ENCODE assay signal across 8 mouse cellular contexts in genomic region chr11:53254926-53255325, GRCm38 (mm10). TPM values are rescaled to one million over a fixed set of nuclear protein-coding genes. Genes with fewer than 3 reads are reported as not detected.
A peak's percentile ranks its signal among the peaks of the same experiment; 100 is the strongest.
DNase-seq lines count a peak whose midpoint lies in the region; ATAC-seq and TF ChIP-seq lines count a peak whose summit lies in the region.

No protein-coding gene starts in this region.

- H3K36me3 ChIP-seq in ES-E14 (ENCODE audit: control insufficient read depth, insufficient read depth, low read length, poor library complexity, severe bottlenecking) = peaks cover 6% of the 10 kb centered on the region; the same call in 1 of the 2 replicates

- H3K9ac ChIP-seq in ES-E14 (ENCODE audit: insufficient read depth, low read depth, low read length, poor library complexity, severe bottlenecking) = no peak overlapping the region

- in situ Hi-C loops in ES-E14 (cut with MboI; ENCODE audit: low sequenced_read_pairs in 2 of 2, unreplicated experiment in 2 of 2) = no loop called here

- H3K9me3 ChIP-seq in ES-E14 (ENCODE audit: control insufficient read depth, insufficient read depth, low read depth, low read length) = no peaks in the 10 kb centered on the region

- H3K27ac ChIP-seq in ES-E14 (ENCODE audit: insufficient read depth, low read depth, low read length, poor library complexity, severe bottlenecking) = no peak overlapping the region

- ATAC-seq in cerebellum, adult (ENCODE audit: insufficient number of reproducible peaks, low FRiP score, low TSS enrichment) = no peak
- ATAC-seq in megakaryocyte, adult 5-6 weeks (ENCODE audit: poor library complexity, severe bottlenecking) = peak; percentile 73

- DNase-seq in cerebellum, adult 11 months = peak; percentile 51
- peak; percentile 71 for DNase-seq in ES-E14 (ENCODE audit: low read depth, low spot score)
- peak; percentile 57 to 77 for DNase-seq in cerebellum, adult 18-20 months
- DNase-seq in gastrocnemius, adult 18-20 months (ENCODE audit: low spot score) = peak; percentile 66
- DNase-seq in layer of hippocampus, postnatal 10 days (ENCODE audit: low spot score in 2 of 2) = peak; percentile 93 to 94
- peak; percentile 35 to 52 for DNase-seq in spleen, postnatal 36 days (ENCODE audit: low spot score in 2 of 2)

- peaks cover 1 to 15% of the 10 kb centered on the region in 2 experiments; a peak in 2 of 4 replicates for H3K4me1 ChIP-seq in ES-E14 (ENCODE audit: control insufficient read depth in 2 of 2, insufficient read depth in 2 of 2, low read length in 2 of 2, poor library complexity in 1 of 2)

- no peak overlapping the region for H3K4me3 ChIP-seq in ES-E14 (ENCODE audit: insufficient read depth in 1 of 2, low read depth in 1 of 2, low read length in 2 of 2, poor library complexity in 1 of 2, severe bottlenecking in 1 of 2)

TF ChIP-seq in ES-E14, 5 proteins besides CTCF, POLR2A, EP300 and RAD21:
- TF ChIP-seq ZNF384 (IDR thresholded peaks at IDR 0.05; ENCODE audit: low read depth, low read length) = no peak
- peak; percentile 56; the same call in 1 of the 2 replicates for TF ChIP-seq ZC3H11A (IDR thresholded peaks at IDR 0.05; ENCODE audit: borderline replicate concordance, low read depth, low read length)
- no peak for TF ChIP-seq MAFK (IDR thresholded peaks at IDR 0.05; ENCODE audit: insufficient read depth, low read depth, low read length)
- no peak for TF ChIP-seq CHD2 (IDR thresholded peaks at IDR 0.05; ENCODE audit: low read depth, low read length)

RNA-seq across cellular contexts. Expression of gene Hspa4, which starts 45.3 kb away (rescaled TPM):
- total RNA-seq in ES-E14 (2012; rRNA removed) = 182 and 280 TPM in 2 replicates
- total RNA-seq in gastrocnemius, adult 18-20 months (2021) = 10 to 100 TPM; 74.3 to 95.8 TPM
- 100 to 1,000 TPM; 189 to 196 TPM for total RNA-seq in layer of hippocampus, postnatal 10 days (2021)
- 84.8 and 87.0 TPM in 2 replicates for total RNA-seq in megakaryocyte, adult 5-6 weeks (2015)
- 313 and 322 TPM in 2 replicates for total RNA-seq in megakaryocyte, adult 5-6 weeks (2017)

Comparison
In these comparisons a context has a peak if more than half of its experiments do, and no peak if none do; other contexts are left out.
1. DNase-seq: peak in every context shown above with its lines; median percentile 94 in layer of hippocampus, postnatal 10 days; 71 in ES-E14; 67 in cerebellum, adult 18-20 months; 66 in gastrocnemius, adult 18-20 months; 51 in cerebellum, adult 11 months; 44 in spleen, postnatal 36 days.